Mouse (Mus musculus): Measurements from ENCODE around the gene Trim2. TPM values are rescaled to one million over a fixed set of nuclear protein-coding genes. Genes with fewer than 3 reads are reported as not detected.

Gene Trim2
- polyA plus RNA-seq, 1 experiment from 2014 or later, result 136 TPM

- 25% methylated on average over 10 of the region's 10 CpGs for WGBS
- Histone ChIP-seq H3K27ac (no peak overlapping the region), H3K4me3 (replicated peaks; ENCODE audit: low read length) (no peak overlapping the region), H3K9ac (no peak overlapping the region), H3K27me3 (ENCODE audit: control insufficient read depth, insufficient read depth, low read length) (no peaks in the 10 kb centered on the region), H3K4me2 (replicated peaks) (no peak overlapping the region), H3K36me3 (replicated peaks; ENCODE audit: control insufficient read depth, insufficient read depth) (no peaks in the 10 kb centered on the region), H3K9me3 (ENCODE audit: control insufficient read depth, low read length) (no peaks in the 10 kb centered on the region), H3K4me1 (replicated peaks; ENCODE audit: control insufficient read depth, insufficient read depth, low read length) (peaks cover 16% of the 10 kb centered on the region; the same call in 1 of the 2 replicates)
- DNase-seq (ENCODE audit: low spot score) (peak; percentile 51), ATAC-seq (ENCODE audit: low FRiP score) (0 out of 2 replicates have a peak, but pooled peaks have one; percentile 59)
Observed at GRCm38 (mm10) chr3:84281936-84282371, 24.7 kb downstream of the Trim2 start.

GRCm38 (mm10) chr3:84278809-84279208 is 27.9 kb downstream of the Trim2 start:
- no peak overlapping the region for H3K4me2 ChIP-seq (replicated peaks)
- H3K36me3 ChIP-seq (replicated peaks; ENCODE audit: control insufficient read depth, insufficient read depth), result no peaks in the 10 kb centered on the region
- H3K9me3 ChIP-seq (ENCODE audit: control insufficient read depth, low read length), result no peaks in the 10 kb centered on the region
- ATAC-seq (ENCODE audit: low FRiP score) (no peak), DNase-seq (ENCODE audit: low spot score) (no peak)
- H3K27me3 ChIP-seq (ENCODE audit: control insufficient read depth, insufficient read depth, low read length), result no peaks in the 10 kb centered on the region
- H3K27ac ChIP-seq, result no peak overlapping the region
- peaks cover 7% of the 10 kb centered on the region; the same call in 1 of the 2 replicates for H3K4me1 ChIP-seq (replicated peaks; ENCODE audit: control insufficient read depth, insufficient read depth, low read length)
- H3K4me3 ChIP-seq (replicated peaks; ENCODE audit: low read length), result no peak overlapping the region
- 81% methylated on average over 4 of the region's 4 CpGs for WGBS
- no peak overlapping the region for H3K9ac ChIP-seq

- Histone ChIP-seq H3K9ac (no peak overlapping the region), H3K27me3 (ENCODE audit: control insufficient read depth, insufficient read depth, low read length) (no peaks in the 10 kb centered on the region), H3K36me3 (replicated peaks; ENCODE audit: control insufficient read depth, insufficient read depth) (no peaks in the 10 kb centered on the region), H3K4me1 (replicated peaks; ENCODE audit: control insufficient read depth, insufficient read depth, low read length) (peaks cover 12% of the 10 kb centered on the region), H3K27ac (no peak overlapping the region), H3K4me3 (replicated peaks; ENCODE audit: low read length) (no peak overlapping the region), H3K9me3 (ENCODE audit: control insufficient read depth, low read length) (no peaks in the 10 kb centered on the region), H3K4me2 (replicated peaks) (no peak overlapping the region)
- WGBS, result 70% methylated on average over 4 of the region's 4 CpGs
- ATAC-seq (ENCODE audit: low FRiP score), result no peak
- no peak for DNase-seq (ENCODE audit: low spot score)
Observed at GRCm38 (mm10) chr3:84275124-84275523, 31.6 kb downstream of the Trim2 start.

GRCm38 (mm10) chr3:84272293-84273015 is 34.2 kb downstream of the Trim2 start:
- ATAC-seq (ENCODE audit: low FRiP score) (no peak), DNase-seq (ENCODE audit: low spot score) (no peak)
- no peak overlapping the region for H3K4me3 ChIP-seq (replicated peaks; ENCODE audit: low read length)
- no peaks in the 10 kb centered on the region for H3K36me3 ChIP-seq (replicated peaks; ENCODE audit: control insufficient read depth, insufficient read depth)
- H3K9ac ChIP-seq, result no peak overlapping the region
- peaks cover 16% of the 10 kb centered on the region for H3K4me1 ChIP-seq (replicated peaks; ENCODE audit: control insufficient read depth, insufficient read depth, low read length)
- 61% methylated on average over 10 of the region's 10 CpGs for WGBS
- no peak overlapping the region for H3K4me2 ChIP-seq (replicated peaks)
- H3K9me3 ChIP-seq (ENCODE audit: control insufficient read depth, low read length), result no peaks in the 10 kb centered on the region
- no peaks in the 10 kb centered on the region for H3K27me3 ChIP-seq (ENCODE audit: control insufficient read depth, insufficient read depth, low read length)
- no peak overlapping the region for H3K27ac ChIP-seq

- no peaks in the 10 kb centered on the region for H3K36me3 ChIP-seq (replicated peaks; ENCODE audit: control insufficient read depth, insufficient read depth)
- no peaks in the 10 kb centered on the region for H3K27me3 ChIP-seq (ENCODE audit: control insufficient read depth, insufficient read depth, low read length)
- peaks cover 16% of the 10 kb centered on the region for H3K4me1 ChIP-seq (replicated peaks; ENCODE audit: control insufficient read depth, insufficient read depth, low read length)
- ATAC-seq (ENCODE audit: low FRiP score) (no peak), DNase-seq (ENCODE audit: low spot score) (no peak)
- no peak overlapping the region for H3K4me2 ChIP-seq (replicated peaks)
- no peak overlapping the region for H3K9ac ChIP-seq
- H3K9me3 ChIP-seq (ENCODE audit: control insufficient read depth, low read length), result no peaks in the 10 kb centered on the region
- H3K4me3 ChIP-seq (replicated peaks; ENCODE audit: low read length), result no peak overlapping the region
- no peak overlapping the region for H3K27ac ChIP-seq
- 92% methylated on average over 10 of the region's 10 CpGs for WGBS
Observed at GRCm38 (mm10) chr3:84271794-84272193, 34.9 kb downstream of the Trim2 start.

- H3K4me1 ChIP-seq (replicated peaks; ENCODE audit: control insufficient read depth, insufficient read depth, low read length), result peaks cover 16% of the 10 kb centered on the region
- ATAC-seq (ENCODE audit: low FRiP score), result no peak
- no peak overlapping the region for H3K27ac ChIP-seq
- 51% methylated on average over 6 of the region's 6 CpGs for WGBS
- H3K27me3 ChIP-seq (ENCODE audit: control insufficient read depth, insufficient read depth, low read length), result no peaks in the 10 kb centered on the region
- no peaks in the 10 kb centered on the region for H3K9me3 ChIP-seq (ENCODE audit: control insufficient read depth, low read length)
- H3K4me3 ChIP-seq (replicated peaks; ENCODE audit: low read length), result no peak overlapping the region
- no peak overlapping the region for H3K4me2 ChIP-seq (replicated peaks)
- no peak for DNase-seq (ENCODE audit: low spot score)
- H3K9ac ChIP-seq, result no peak overlapping the region
- H3K36me3 ChIP-seq (replicated peaks; ENCODE audit: control insufficient read depth, insufficient read depth), result no peaks in the 10 kb centered on the region
Observed at GRCm38 (mm10) chr3:84271058-84271457, 35.6 kb downstream of the Trim2 start.

GRCm38 (mm10) chr3:84270624-84270995 is 36.1 kb downstream of the Trim2 start:
- Histone ChIP-seq H3K4me2 (replicated peaks) (peak overlapping the region; percentile 40), H3K9me3 (ENCODE audit: control insufficient read depth, low read length) (no peaks in the 10 kb centered on the region), H3K27me3 (ENCODE audit: control insufficient read depth, insufficient read depth, low read length) (no peaks in the 10 kb centered on the region), H3K9ac (peak overlapping the region; percentile 45; the same call in 1 of the 2 replicates), H3K36me3 (replicated peaks; ENCODE audit: control insufficient read depth, insufficient read depth) (no peaks in the 10 kb centered on the region), H3K4me1 (replicated peaks; ENCODE audit: control insufficient read depth, insufficient read depth, low read length) (peaks cover 18% of the 10 kb centered on the region), H3K4me3 (replicated peaks; ENCODE audit: low read length) (no peak overlapping the region; the same call in 1 of the 2 replicates), H3K27ac (no peak overlapping the region)
- ATAC-seq (ENCODE audit: low FRiP score) (no peak; the same call in 1 of the 2 replicates), DNase-seq (ENCODE audit: low spot score) (no peak)
- 3% methylated on average over 3 of the region's 3 CpGs for WGBS

- Histone ChIP-seq H3K27ac (no peak overlapping the region), H3K9me3 (ENCODE audit: control insufficient read depth, low read length) (no peaks in the 10 kb centered on the region), H3K4me1 (replicated peaks; ENCODE audit: control insufficient read depth, insufficient read depth, low read length) (peaks cover 23% of the 10 kb centered on the region), H3K9ac (peak overlapping the region; percentile 45; the same call in 1 of the 2 replicates), H3K27me3 (ENCODE audit: control insufficient read depth, insufficient read depth, low read length) (no peaks in the 10 kb centered on the region), H3K4me2 (replicated peaks) (peak overlapping the region; percentile 40), H3K4me3 (replicated peaks; ENCODE audit: low read length) (no peak overlapping the region; the same call in 1 of the 2 replicates), H3K36me3 (replicated peaks; ENCODE audit: control insufficient read depth, insufficient read depth) (no peaks in the 10 kb centered on the region)
- 14% methylated on average over 13 of the region's 13 CpGs for WGBS
- no peak for DNase-seq (ENCODE audit: low spot score)
- ATAC-seq (ENCODE audit: low FRiP score), result 0 out of 2 replicates have a peak, but pooled peaks have one; percentile 38
Observed at GRCm38 (mm10) chr3:84269987-84270623, 36.6 kb downstream of the Trim2 start.

GRCm38 (mm10) chr3:84268434-84268833 is 38.2 kb downstream of the Trim2 start:
- Histone ChIP-seq H3K4me3 (replicated peaks; ENCODE audit: low read length) (no peak overlapping the region), H3K27ac (no peak overlapping the region), H3K36me3 (replicated peaks; ENCODE audit: control insufficient read depth, insufficient read depth) (no peaks in the 10 kb centered on the region), H3K4me2 (replicated peaks) (no peak overlapping the region), H3K9me3 (ENCODE audit: control insufficient read depth, low read length) (no peaks in the 10 kb centered on the region), H3K27me3 (ENCODE audit: control insufficient read depth, insufficient read depth, low read length) (no peaks in the 10 kb centered on the region), H3K9ac (no peak overlapping the region), H3K4me1 (replicated peaks; ENCODE audit: control insufficient read depth, insufficient read depth, low read length) (peaks cover 35% of the 10 kb centered on the region)
- WGBS, result 64% methylated on average over 3 of the region's 3 CpGs
- ATAC-seq (ENCODE audit: low FRiP score) (no peak), DNase-seq (ENCODE audit: low spot score) (no peak)

Data from hindbrain, embryonic 14.5 days (tissue).